Mouse (Mus musculus) bone marrow macrophage, adult 2 months (primary cell): ENCODE results near the gene Fdxr.

Source experiments
- CTCF ChIP-seq: IDR thresholded peaks from 2 replicates; pipeline ENCODE4 v1.5.1; 2012; ENCODE audit warnings: low read depth, mild to moderate bottlenecking, low read length, moderate library complexity
- POLR2A ChIP-seq: IDR thresholded peaks from 2 replicates; pipeline ENCODE4 v1.6.1; 2012; ENCODE audit warnings: mild to moderate bottlenecking, low read depth, low read length, borderline replicate concordance

DNA sequence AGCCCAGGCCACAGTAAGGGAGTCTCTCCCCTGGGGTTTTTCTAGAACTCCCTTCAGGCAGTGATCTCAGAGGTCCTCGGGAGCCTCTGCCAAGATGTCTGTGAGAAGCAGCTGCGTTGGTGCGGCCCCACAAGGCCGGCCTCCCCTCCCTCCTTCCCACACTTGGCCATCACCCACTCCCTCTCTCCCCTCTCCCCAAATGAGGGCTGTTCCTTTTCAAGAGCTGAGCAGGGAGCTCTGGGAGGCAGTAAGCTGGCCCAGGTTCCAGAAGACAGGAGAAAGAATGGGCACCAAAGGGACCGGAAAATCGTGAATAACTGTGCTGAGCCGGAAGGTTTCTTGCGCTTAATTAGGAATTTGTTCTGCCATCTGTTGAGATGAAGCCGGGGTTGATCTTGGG, 44.9 kb downstream of the Fdxr start:
- no peak for TF ChIP-seq CTCF
- TF ChIP-seq POLR2A, result no peak
